Mouse (Mus musculus) thymus, adult 2 months (tissue): ENCODE measurements around the gene Ttc32.

Experiments used
- CTCF ChIP-seq: fragments of 200-500 bp; IDR thresholded peaks from 2 replicates; pipeline ENCODE4 v1.5.1; 2012; ENCODE audit warnings: mild to moderate bottlenecking, control low read depth, low read length, moderate library complexity, borderline replicate concordance; ENCODE audit not compliant: control insufficient read depth, poor library complexity, insufficient read depth; ENCODE audit errors: extremely low read depth
- POLR2A ChIP-seq: fragments of 200-500 bp; IDR thresholded peaks from 2 replicates; pipeline ENCODE4 v1.6.1; 2012; ENCODE audit warnings: mild to moderate bottlenecking, low read length, control low read depth, moderate library complexity; ENCODE audit not compliant: control insufficient read depth, poor library complexity, insufficient read depth; ENCODE audit errors: extremely low read depth

DNA sequence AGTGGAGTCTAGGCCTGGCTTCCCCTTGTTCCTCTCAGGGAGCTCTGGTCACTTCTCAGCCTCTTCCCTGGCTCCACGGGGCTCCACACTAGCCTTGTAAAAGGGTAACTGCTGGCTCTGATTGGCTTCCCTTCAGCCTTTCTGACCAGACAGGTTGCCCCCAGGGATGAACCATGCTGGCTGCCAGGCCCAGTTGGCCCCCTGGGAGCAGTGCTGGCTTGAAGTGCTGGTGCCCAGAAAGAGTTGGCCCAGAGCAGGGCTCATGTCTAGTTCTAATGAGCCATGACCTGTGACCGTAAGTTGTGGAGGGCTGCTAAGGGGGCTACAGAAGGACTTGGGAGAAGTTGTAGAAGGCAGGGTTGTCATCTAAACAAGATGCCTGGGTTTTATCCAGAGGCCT is 24.2 kb downstream of the Ttc32 start:
- TF ChIP-seq POLR2A (no peak), CTCF (no peak)
